Mouse (Mus musculus) intestine, postnatal 0 days (tissue): ENCODE data around the gene Tulp2. TPM values are rescaled to one million over a fixed set of nuclear protein-coding genes. Genes with fewer than 3 reads are reported as not detected.
"Not testable (repeated sequence)": the region's sequence is repeated elsewhere in the genome, so short reads cannot be mapped to it uniquely, and the experiment has no call there.

Source experiments
- ATAC-seq: fragments of 200-750 bp; cut with Nextera tagmentation; 2 replicates; pipeline ENCODE4 v1.8.0; 2017; ENCODE audit warnings: mild to moderate bottlenecking, moderate TSS enrichment, moderate library complexity
- H3K27ac ChIP-seq: fragments of 300-500 bp; sonication (generic); 2 replicates; pipeline ENCODE4 v1.5.1; 2014; ENCODE audit warnings: mild to moderate bottlenecking, low read depth, low read length, moderate library complexity
- H3K27me3 ChIP-seq: fragments of 300-500 bp; sonication (generic); replicated peaks from 2 replicates; pipeline ENCODE4 v1.6.1; 2014; ENCODE audit warnings: low read length, mixed read lengths; ENCODE audit not compliant: control insufficient read depth, insufficient read depth
- H3K36me3 ChIP-seq: fragments of 300-500 bp; sonication (generic); 2 replicates; pipeline ENCODE4 v1.6.1; 2014; ENCODE audit warnings: mild to moderate bottlenecking, moderate library complexity; ENCODE audit not compliant: control insufficient read depth, insufficient read depth
- H3K4me1 ChIP-seq: fragments of 300-500 bp; sonication (generic); replicated peaks from 2 replicates; pipeline ENCODE4 v1.6.1; 2014; ENCODE audit warnings: antibody characterized with exemption, low read length, mixed read lengths; ENCODE audit not compliant: control insufficient read depth, insufficient read depth
- H3K4me2 ChIP-seq: fragments of 300-500 bp; sonication (generic); replicated peaks from 2 replicates; pipeline ENCODE4 v1.6.1; 2014; ENCODE audit warnings: low read depth, mild to moderate bottlenecking, moderate library complexity
- H3K4me3 ChIP-seq: fragments of 300-500 bp; sonication (generic); 2 replicates; pipeline ENCODE4 v1.5.1; 2014; ENCODE audit warnings: low read depth, low read length
- H3K9ac ChIP-seq: fragments of 300-500 bp; sonication (generic); 2 replicates; pipeline ENCODE4 v1.6.1; 2014; ENCODE audit warnings: mild to moderate bottlenecking, low read depth, low read length
- H3K9me3 ChIP-seq: fragments of 300-500 bp; sonication (generic); 2 replicates; pipeline ENCODE4 v1.6.1; 2016; ENCODE audit warnings: mixed run types; ENCODE audit not compliant: control insufficient read depth
- CTCF ChIP-seq: sonication (generic); IDR thresholded peaks from 2 replicates; pipeline ENCODE4 v1.5.1; 2016; ENCODE audit warnings: low read depth, mild to moderate bottlenecking, control low read depth, antibody characterized with exemption, moderate library complexity
- WGBS: fragments of 180-500 bp; shearing (Covaris S2); extraction: QIAGEN DNeasy Blood & Tissue Kit; methylation state at CpG from one replicate; pipeline ENCODE4 v1.1.7; 2014; 5-methylcytosine and 5-hydroxymethylcytosine counted together
- polyA plus RNA-seq: library from polyadenylated mRNA; unstranded; fragments of >200 nt; fragmentation: Nextera tagmentation; extraction: Ambion mirVana; gene quantifications from 2 replicates; pipeline ENCODE4 v1.2.1, GENCODE M21; 2015

Tulp2 gene
- polyA plus RNA-seq, 1 experiment from 2014 or later: 0.78 TPM

DNA sequence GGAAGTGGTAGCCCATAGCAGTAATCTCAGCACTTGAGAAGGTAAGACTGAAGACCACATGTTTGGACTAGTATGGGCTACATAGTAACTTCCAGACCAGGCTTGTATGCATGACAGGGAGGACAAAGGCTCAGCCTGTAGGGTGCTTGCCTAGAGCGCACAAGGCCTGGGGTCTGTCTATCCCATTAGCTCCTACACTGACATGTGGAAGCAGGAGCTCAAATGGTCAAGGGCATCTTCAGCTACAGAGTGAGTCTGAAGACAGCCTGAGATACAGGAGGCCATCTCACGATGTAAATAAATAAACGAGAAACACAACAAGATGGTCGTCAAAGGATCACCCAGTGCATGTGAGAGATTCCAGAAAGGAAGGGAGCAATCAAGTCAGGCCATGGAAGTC lies 19.4 kb upstream of the Tulp2 start:
- 86% methylated on average over 4 of the region's 4 CpGs for WGBS
- no peak for TF ChIP-seq CTCF
- no peak overlapping the region for H3K9ac ChIP-seq

DNA sequence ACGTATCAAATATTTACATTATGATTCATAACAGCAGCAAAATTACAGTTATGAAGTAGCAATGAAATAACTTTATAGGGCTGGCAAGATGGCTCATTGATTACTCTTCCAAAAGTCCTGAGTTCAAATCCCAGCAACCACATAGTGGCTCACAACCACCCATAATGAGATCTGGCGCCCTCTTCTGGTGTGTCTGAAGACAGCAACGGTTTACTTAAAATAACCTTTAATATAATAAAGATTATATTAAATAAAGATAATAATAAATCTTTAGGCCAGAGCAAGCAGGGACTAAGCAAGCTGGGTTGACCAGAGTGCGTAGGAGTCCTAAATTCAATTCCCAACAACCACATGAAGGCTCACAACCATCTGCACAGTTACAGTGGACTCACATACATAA lies 18.8 kb upstream of the Tulp2 start:
- H3K27me3 ChIP-seq, ATAC-seq, H3K9me3 ChIP-seq, H3K4me3 ChIP-seq, H3K27ac ChIP-seq, H3K4me2 ChIP-seq, H3K9ac ChIP-seq: not testable (repeated sequence)
- Histone ChIP-seq H3K4me1 (0 out of 2 replicates have a peak, but pooled peaks cover 14% of the 10 kb centered on the region), H3K36me3 (peaks cover 32% of the 10 kb centered on the region)
- peak; percentile 43; the same call in 1 of the 2 replicates for TF ChIP-seq CTCF
- 73% methylated on average over 4 of the region's 4 CpGs for WGBS

More for the DNA sequence above, 19.4 kb upstream of the Tulp2 start:
- Histone ChIP-seq H3K36me3 (peaks cover 37% of the 10 kb centered on the region), H3K27ac (peak overlapping the region; percentile 94; the same call in 1 of the 2 replicates), H3K4me2 (no peak overlapping the region), H3K4me3 (no peak overlapping the region), H3K4me1 (0 out of 2 replicates have a peak, but pooled peaks cover 14% of the 10 kb centered on the region), H3K27me3 (no peaks in the 10 kb centered on the region), H3K9me3 (no peaks in the 10 kb centered on the region)
- no peak for ATAC-seq

DNA sequence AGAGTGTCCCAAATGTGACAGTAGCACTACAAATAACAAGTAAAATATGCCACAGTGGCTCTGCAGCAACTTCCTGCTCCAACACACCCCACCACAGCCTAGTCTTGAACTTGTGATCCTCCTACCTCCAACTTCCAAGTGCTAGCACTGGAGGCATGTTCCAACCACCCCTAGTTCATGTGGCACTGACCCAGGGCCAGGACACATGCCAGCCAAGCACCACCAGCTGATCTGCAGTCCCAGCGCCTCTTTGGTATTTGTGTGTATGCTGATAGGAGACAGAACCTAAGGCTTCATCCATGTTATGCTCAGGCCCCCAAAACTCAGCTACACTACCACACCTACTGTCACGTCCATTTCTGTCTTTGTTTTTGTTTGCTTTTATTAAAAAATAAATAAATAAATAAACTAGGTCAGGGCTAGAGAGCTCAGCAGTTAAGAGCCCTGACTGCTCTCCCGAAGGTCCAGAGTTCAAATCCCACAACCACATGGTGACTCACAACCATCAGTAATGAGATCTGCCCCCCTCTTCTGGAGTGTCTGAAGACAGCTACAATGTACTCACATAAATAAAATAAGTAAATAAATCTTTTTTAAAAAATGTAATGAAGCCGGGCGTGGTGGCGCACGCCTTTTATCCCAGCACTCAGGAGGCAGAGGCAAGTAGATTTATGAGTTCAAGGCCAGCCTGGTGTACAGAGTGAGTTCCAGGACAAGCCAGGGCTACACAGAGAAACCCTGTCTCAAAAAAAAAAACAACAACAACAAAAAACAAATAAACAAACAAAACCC lies 17.5 kb upstream of the Tulp2 start:
- 0 out of 2 replicates have a peak, but pooled peaks cover 14% of the 10 kb centered on the region for H3K4me1 ChIP-seq
- H3K27me3 ChIP-seq: no peaks in the 10 kb centered on the region
- H3K27ac ChIP-seq: no peak overlapping the region
- no peak overlapping the region for H3K4me2 ChIP-seq
- H3K9me3 ChIP-seq: no peaks in the 10 kb centered on the region
- no peak overlapping the region for H3K9ac ChIP-seq
- no peak overlapping the region for H3K4me3 ChIP-seq
- ATAC-seq: no peak
- peaks cover 21% of the 10 kb centered on the region for H3K36me3 ChIP-seq
- WGBS: 90% methylated on average over 7 of the region's 7 CpGs
- no peak for TF ChIP-seq CTCF

DNA sequence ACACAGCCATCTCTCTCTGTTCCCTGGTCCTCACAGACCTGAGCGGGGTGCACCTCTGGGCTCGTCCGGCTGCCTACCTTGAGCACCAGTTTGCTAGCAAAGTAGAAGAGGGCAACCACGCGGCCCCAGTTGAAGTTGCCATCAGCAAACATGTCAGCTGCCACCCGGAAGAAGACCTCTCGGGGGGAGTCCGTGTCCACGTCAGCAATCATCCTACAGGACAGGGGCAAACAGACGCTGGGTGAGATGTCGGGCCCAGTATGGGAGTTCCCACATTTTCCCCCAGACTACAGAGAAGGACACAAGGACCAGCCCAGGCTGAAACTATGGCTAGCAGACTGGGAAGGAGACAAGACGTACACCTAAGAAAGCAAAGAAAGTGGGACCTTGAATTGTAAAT lies 16.6 kb upstream of the Tulp2 start:
- no peak overlapping the region for H3K9ac ChIP-seq
- no peak overlapping the region for H3K27ac ChIP-seq
- H3K4me1 ChIP-seq: 0 out of 2 replicates have a peak, but pooled peaks cover 13% of the 10 kb centered on the region
- H3K27me3 ChIP-seq: no peaks in the 10 kb centered on the region
- H3K36me3 ChIP-seq: peaks cover 21% of the 10 kb centered on the region
- WGBS: 88% methylated on average over 12 of the region's 12 CpGs
- H3K4me3 ChIP-seq: no peak overlapping the region
- peak overlapping the region; percentile 93; the same call in 1 of the 2 replicates for H3K4me2 ChIP-seq
- ATAC-seq: no peak
- TF ChIP-seq CTCF: no peak
- H3K9me3 ChIP-seq: no peaks in the 10 kb centered on the region

DNA sequence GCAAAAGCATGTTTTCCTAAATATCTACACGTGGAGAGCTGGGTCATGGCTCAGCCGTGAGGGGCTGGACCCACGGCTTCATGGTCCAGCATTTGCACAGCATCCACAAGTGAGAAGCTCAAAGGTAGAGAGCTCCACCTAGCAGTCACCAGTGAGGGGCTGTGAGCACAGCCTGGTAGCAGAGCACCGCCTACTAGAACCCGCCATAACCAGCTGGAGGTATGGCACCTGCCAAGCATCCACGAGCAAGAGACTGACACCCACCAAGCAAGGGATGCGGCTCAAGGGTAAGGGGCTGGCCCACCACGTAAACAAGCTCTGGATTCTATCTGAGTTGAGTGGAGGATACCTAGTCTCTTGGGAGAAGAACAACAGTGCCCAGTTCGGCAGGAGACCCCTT lies 16.1 kb upstream of the Tulp2 start:
- 0 out of 2 replicates have a peak, but pooled peaks cover 9% of the 10 kb centered on the region for H3K4me1 ChIP-seq
- no peaks in the 10 kb centered on the region for H3K27me3 ChIP-seq
- 71% methylated on average over 9 of the region's 9 CpGs for WGBS
- H3K36me3 ChIP-seq: peaks cover 21% of the 10 kb centered on the region
- H3K9ac ChIP-seq: peak overlapping the region; percentile 73
- TF ChIP-seq CTCF: peak; percentile 58
- ATAC-seq: no peak
- 0 out of 2 replicates have a peak overlapping the region, but pooled peaks have one; percentile 37 for H3K27ac ChIP-seq
- H3K9me3 ChIP-seq: no peaks in the 10 kb centered on the region
- H3K4me2 ChIP-seq: peak overlapping the region; percentile 93
- H3K4me3 ChIP-seq: peak overlapping the region; percentile 87

DNA sequence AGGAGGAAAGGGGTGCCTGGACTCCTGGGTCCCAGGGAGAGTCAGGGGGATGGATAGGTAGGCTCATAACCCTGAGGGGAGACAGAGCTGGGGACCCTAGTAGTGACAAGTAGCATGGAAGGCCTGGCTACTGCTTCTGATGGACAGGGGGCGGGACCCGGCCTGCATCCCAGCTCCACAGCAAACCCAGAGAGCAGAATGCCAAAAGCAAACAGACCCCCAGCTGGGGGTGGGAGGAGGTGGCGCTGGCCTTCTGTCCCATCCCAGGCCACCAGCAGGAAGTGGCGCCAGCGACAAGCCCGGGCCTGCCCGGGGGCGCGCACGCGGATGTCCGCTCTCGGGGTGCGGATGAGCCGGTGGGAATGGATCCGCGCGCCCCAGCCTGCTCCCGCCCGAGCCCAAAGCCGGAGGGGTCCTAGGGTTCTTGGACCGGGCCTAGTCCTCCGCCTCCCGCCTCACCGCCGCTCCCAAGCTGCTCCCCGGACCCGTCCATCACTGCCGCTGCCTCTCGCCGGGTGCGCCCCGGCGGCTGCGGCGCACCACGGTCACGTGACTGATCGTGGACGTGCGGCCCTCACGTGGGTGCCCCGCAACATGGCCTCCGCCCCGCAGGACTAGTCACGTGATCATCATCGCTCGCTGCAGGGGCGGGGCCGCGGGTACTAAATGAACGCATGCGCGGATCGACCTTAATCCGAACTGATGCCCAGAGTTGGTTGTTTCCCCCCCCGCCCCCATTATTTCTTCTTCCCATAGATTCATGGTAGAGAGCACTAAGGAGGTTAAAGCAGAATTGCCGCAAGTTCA lies 15.2 kb upstream of the Tulp2 start, which contains the start of gene Bax:
Bax (minus strand) TSS at position 616 of the 807 bp plus-strand sequence.
- peak; percentile 73 for ATAC-seq
- H3K27me3 ChIP-seq: no peaks in the 10 kb centered on the region
- H3K4me3 ChIP-seq: peak within 1 kb of the TSS; percentile 87
- no peaks in the 10 kb centered on the region for H3K9me3 ChIP-seq
- H3K4me1 ChIP-seq: 0 out of 2 replicates have a peak, but pooled peaks cover 8% of the 10 kb centered on the region
- peaks cover 21% of the 10 kb centered on the region for H3K36me3 ChIP-seq
- 0 out of 2 replicates have a peak, but pooled peaks have one; percentile 12 for TF ChIP-seq CTCF
- peak within 1 kb of the TSS; percentile 37 for H3K27ac ChIP-seq
- under 1% methylated on average over 58 of the region's 58 CpGs for WGBS
- peak within 1 kb of the TSS; percentile 93 for H3K4me2 ChIP-seq
- H3K9ac ChIP-seq: peak within 1 kb of the TSS; percentile 73
